ENCODE assay signal across 16 mouse cellular contexts in genomic region chr6:7661455-7661854, GRCm38 (mm10). TPM values are rescaled to one million over a fixed set of nuclear protein-coding genes. Genes with fewer than 3 reads are reported as not detected.
DNase-seq lines count a peak whose midpoint lies in the region; ATAC-seq and TF ChIP-seq lines count a peak whose summit lies in the region.
"Had no signal": no experiment of that assay in that cellular context is flagged by ENCODE, and none has a peak within 500 bp of the region (broad histone marks: within the 10 kb centered on the region; RNA-seq: fewer than 3 reads in every experiment).

No protein-coding gene starts in this region.

- H3K9me3 ChIP-seq in heart, embryonic 12.5 days (replicated peaks), result no peaks in the 10 kb centered on the region
- no peaks in the 10 kb centered on the region for H3K9me3 ChIP-seq in kidney, postnatal 0 days (replicated peaks; ENCODE audit: low read length)
- H3K9me3 ChIP-seq in kidney, embryonic 15.5 days (replicated peaks), result no peaks in the 10 kb centered on the region
- H3K9me3 ChIP-seq in MEL (replicated peaks; ENCODE audit: insufficient read depth, low read length), result no peaks in the 10 kb centered on the region
- no peaks in the 10 kb centered on the region for H3K9me3 ChIP-seq in forebrain, embryonic 15.5 days
- H3K9me3 ChIP-seq: midbrain, embryonic 10.5 days had no signal

- ATAC-seq in heart, embryonic 12.5 days (ENCODE audit: insufficient number of reproducible peaks, low FRiP score), result no peak
- no peak for ATAC-seq in kidney, postnatal 0 days (replicated peaks; ENCODE audit: low FRiP score, low read depth)
- no peak for ATAC-seq in kidney, embryonic 15.5 days (replicated peaks; ENCODE audit: low FRiP score)
- ATAC-seq in forebrain, embryonic 15.5 days (replicated peaks), result no peak

- no peaks in the 10 kb centered on the region for H3K4me1 ChIP-seq in heart, embryonic 12.5 days (replicated peaks)
- no peaks in the 10 kb centered on the region for H3K4me1 ChIP-seq in kidney, postnatal 0 days (replicated peaks; ENCODE audit: insufficient read depth, low read length)
- no peaks in the 10 kb centered on the region for H3K4me1 ChIP-seq in kidney, embryonic 15.5 days
- H3K4me1 ChIP-seq in MEL (ENCODE audit: control insufficient read depth in 1 of 2, insufficient read depth in 2 of 2, low read length in 2 of 2), result peaks cover 0 to 4% of the 10 kb centered on the region in 2 experiments; a peak in 2 of 4 replicates
- no peaks in the 10 kb centered on the region for H3K4me1 ChIP-seq in forebrain, embryonic 15.5 days
- H3K4me1 ChIP-seq: midbrain, embryonic 10.5 days had no signal

- no peak overlapping the region for H3K27ac ChIP-seq in heart, embryonic 12.5 days (ENCODE audit: poor library complexity, severe bottlenecking)
- no peak overlapping the region for H3K27ac ChIP-seq in kidney, postnatal 0 days
- no peak overlapping the region for H3K27ac ChIP-seq in kidney, embryonic 15.5 days
- H3K27ac ChIP-seq in MEL (ENCODE audit: control insufficient read depth, low read depth, low read length), result no peak overlapping the region
- H3K27ac ChIP-seq in forebrain, embryonic 15.5 days (replicated peaks), result no peak overlapping the region
- H3K27ac ChIP-seq: layer of hippocampus, adult 2 months; midbrain, embryonic 10.5 days had no signal

- no peaks in the 10 kb centered on the region for H3K27me3 ChIP-seq in heart, embryonic 12.5 days (replicated peaks)
- no peaks in the 10 kb centered on the region for H3K27me3 ChIP-seq in kidney, postnatal 0 days (ENCODE audit: insufficient read depth, low read length)
- H3K27me3 ChIP-seq in kidney, embryonic 15.5 days, result no peaks in the 10 kb centered on the region
- peaks cover 0 to 1% of the 10 kb centered on the region in 2 experiments; a peak in 3 of 4 replicates for H3K27me3 ChIP-seq in MEL (ENCODE audit: control insufficient read depth in 1 of 2, insufficient read depth in 2 of 2, low read length in 2 of 2)
- H3K27me3 ChIP-seq in forebrain, embryonic 15.5 days, result no peaks in the 10 kb centered on the region
- H3K27me3 ChIP-seq: CH12.LX had no signal

- 61% methylated on average over 4 of the region's 4 CpGs for WGBS in heart, embryonic 12.5 days
- 62% methylated on average over 4 of the region's 4 CpGs for WGBS in kidney, postnatal 0 days
- 54% methylated on average over 4 of the region's 4 CpGs for WGBS in kidney, embryonic 15.5 days
- WGBS in forebrain, embryonic 15.5 days, result 87% methylated on average over 4 of the region's 4 CpGs

- no peak for TF ChIP-seq RAD21 in MEL (IDR thresholded peaks at IDR 0.05; ENCODE audit: low read depth, low read length)

- no peak overlapping the region for H3K4me3 ChIP-seq in heart, embryonic 12.5 days
- H3K4me3 ChIP-seq in kidney, postnatal 0 days (replicated peaks; ENCODE audit: low read depth, low read length), result no peak overlapping the region
- H3K4me3 ChIP-seq in kidney, embryonic 15.5 days (replicated peaks), result no peak overlapping the region
- no peak overlapping the region for H3K4me3 ChIP-seq in MEL (ENCODE audit: control insufficient read depth in 1 of 2, insufficient read depth in 1 of 2, low read depth in 2 of 2, low read length in 2 of 2)
- no peak overlapping the region for H3K4me3 ChIP-seq in forebrain, embryonic 15.5 days
- H3K4me3 ChIP-seq: layer of hippocampus, adult 2 months; midbrain, embryonic 10.5 days had no signal

- no peak overlapping the region for H3K9ac ChIP-seq in heart, embryonic 12.5 days
- no peak overlapping the region for H3K9ac ChIP-seq in kidney, postnatal 0 days (ENCODE audit: low read depth, low read length)
- no peak overlapping the region for H3K9ac ChIP-seq in kidney, embryonic 15.5 days
- H3K9ac ChIP-seq in MEL (ENCODE audit: control insufficient read depth, low read depth, low read length, poor library complexity, severe bottlenecking), result no peak overlapping the region
- no peak overlapping the region for H3K9ac ChIP-seq in forebrain, embryonic 15.5 days (replicated peaks)

- no peak for TF ChIP-seq POLR2A in MEL (IDR thresholded peaks at IDR 0.05; ENCODE audit: control insufficient read depth in 1 of 2, insufficient read depth in 1 of 2, low read depth in 1 of 2, low read length in 2 of 2, poor library complexity in 1 of 2)

- peak; percentile 7 to 50 for DNase-seq in heart, adult 18-20 months
- peak; percentile 28 for DNase-seq in kidney, postnatal 0 days (ENCODE audit: low spot score)
- DNase-seq in MEL (ENCODE audit: low read depth, low spot score), result peak; percentile 30
- DNase-seq in lung, postnatal 25 days (ENCODE audit: low spot score), result peak; percentile 60
- DNase-seq: cerebellum, postnatal 36 days; left cerebral cortex, postnatal 4 days; liver; right cerebral cortex, postnatal 14 days; spleen, adult 18-20 months; thymus, postnatal 25 days had no signal

- no peak for TF ChIP-seq EP300 in MEL (IDR thresholded peaks at IDR 0.05; ENCODE audit: low read depth in 1 of 2, low read length in 2 of 2)

- no peak overlapping the region for H3K4me2 ChIP-seq in heart, embryonic 12.5 days
- H3K4me2 ChIP-seq in kidney, postnatal 0 days (ENCODE audit: low read length), result no peak overlapping the region
- no peak overlapping the region for H3K4me2 ChIP-seq in kidney, embryonic 15.5 days
- no peak overlapping the region for H3K4me2 ChIP-seq in forebrain, embryonic 15.5 days (replicated peaks)

- H3K36me3 ChIP-seq in heart, embryonic 12.5 days, result no peaks in the 10 kb centered on the region
- no peaks in the 10 kb centered on the region for H3K36me3 ChIP-seq in kidney, postnatal 0 days (ENCODE audit: insufficient read depth, low read length)
- no peaks in the 10 kb centered on the region for H3K36me3 ChIP-seq in kidney, embryonic 15.5 days
- H3K36me3 ChIP-seq in MEL (ENCODE audit: control insufficient read depth in 1 of 2, insufficient read depth in 2 of 2, low read length in 2 of 2), result peaks cover 0 to 9% of the 10 kb centered on the region in 2 experiments; a peak in 2 of 4 replicates
- H3K36me3 ChIP-seq in forebrain, embryonic 15.5 days, result no peaks in the 10 kb centered on the region
- H3K36me3 ChIP-seq: midbrain, embryonic 10.5 days had no signal

- TF ChIP-seq CTCF in kidney, postnatal 0 days (IDR thresholded peaks at IDR 0.05; ENCODE audit: low read depth), result no peak
- no peak for TF ChIP-seq CTCF in MEL (IDR thresholded peaks at IDR 0.05 in 2 of 3, conservative IDR thresholded peaks at IDR 0.05 in 1 of 3; ENCODE audit: control insufficient read depth in 1 of 3, insufficient read depth in 1 of 3, low read depth in 2 of 3, low read length in 3 of 3, poor library complexity in 1 of 3, severe bottlenecking in 1 of 3)

- no peaks in the 10 kb centered on the region for H3K79me2 ChIP-seq in MEL (ENCODE audit: control insufficient read depth, insufficient read depth, low read length, poor library complexity)

TF ChIP-seq in MEL, 35 proteins besides CTCF, POLR2A, EP300 and RAD21:
- TF ChIP-seq ELF1 (IDR thresholded peaks at IDR 0.05; ENCODE audit: low read depth, low read length), result peak; percentile 30; the same call in 1 of the 2 replicates
- TF ChIP-seq GABPA (IDR thresholded peaks at IDR 0.05; ENCODE audit: low read depth, low read length), result no peak
- no peak for TF ChIP-seq MXI1 (IDR thresholded peaks at IDR 0.05; ENCODE audit: low read depth, low read length)

RNA-seq across cellular contexts. Expression of gene Asns, which starts 31.6 kb away (rescaled TPM):
- total RNA-seq in heart, adult 18-20 months (2021), result 1 to 10 TPM; 3.2 to 6.4 TPM
- 30.3 and 38.5 TPM in 2 replicates for polyA plus RNA-seq in heart, embryonic 12.5 days (2016; fragmentation: Nextera tagmentation; extraction: Ambion mirVana)
- 19.6 and 21.1 TPM in 2 replicates for polyA plus RNA-seq in kidney, postnatal 0 days (2015; fragmentation: Nextera tagmentation; extraction: Ambion mirVana)
- 32.8 and 38.1 TPM in 2 replicates for polyA plus RNA-seq in kidney, embryonic 15.5 days (2015; fragmentation: Nextera tagmentation; extraction: Ambion mirVana)
- total RNA-seq in MEL (2012; rRNA removed), result 342 and 456 TPM in 2 replicates
- 100 to 1,000 TPM in 1 of 2 experiments, not detected in 1; 792 TPM for polyA plus RNA-seq in MEL (2012; ENCODE audit: insufficient read depth in 1 of 2, insufficient read length in 2 of 2, low read depth in 1 of 2, low replicate concordance in 2 of 2, missing spikeins in 1 of 2)
- polyA plus RNA-seq in forebrain, embryonic 15.5 days (2015; fragmentation: Nextera tagmentation; extraction: Ambion mirVana), result 56.9 and 62.3 TPM in 2 replicates
- total RNA-seq: CH12.LX had no signal
